Mouse (Mus musculus) splenic B cell, adult 2 months (primary cell): ENCODE measurements at regions not wholly inside any gene's neighbourhood (a gene's known extent, or its start where the extent isn't known, plus 50 kb on each side); places are given as distances from the start of the nearest gene placed in this dataset.

Experiments used
- DNase-seq: peaks from one replicate; pipeline ENCODE4 v3.0.0-alpha.2; 2011; ENCODE audit warnings: low read depth, low spot score
- H3K27me3 ChIP-seq: 2 replicates; pipeline ENCODE4 v1.6.1; 2012; ENCODE audit warnings: mild to moderate bottlenecking, low read length, moderate library complexity, mixed read lengths; ENCODE audit not compliant: control insufficient read depth, poor library complexity, insufficient read depth, severe bottlenecking
- H3K36me3 ChIP-seq: 2 replicates; pipeline ENCODE4 v1.6.1; 2012; ENCODE audit warnings: mild to moderate bottlenecking, low read length, moderate library complexity, mixed read lengths; ENCODE audit not compliant: control insufficient read depth, poor library complexity, insufficient read depth, severe bottlenecking

- Histone ChIP-seq H3K27me3 (no peaks in the 10 kb centered on the region), H3K36me3 (no peaks in the 10 kb centered on the region)
- DNase-seq: no peak
Measured at GRCm38 (mm10) chr11:33061570-33061969, 85.6 kb downstream of the Fgf18 start.

DNA sequence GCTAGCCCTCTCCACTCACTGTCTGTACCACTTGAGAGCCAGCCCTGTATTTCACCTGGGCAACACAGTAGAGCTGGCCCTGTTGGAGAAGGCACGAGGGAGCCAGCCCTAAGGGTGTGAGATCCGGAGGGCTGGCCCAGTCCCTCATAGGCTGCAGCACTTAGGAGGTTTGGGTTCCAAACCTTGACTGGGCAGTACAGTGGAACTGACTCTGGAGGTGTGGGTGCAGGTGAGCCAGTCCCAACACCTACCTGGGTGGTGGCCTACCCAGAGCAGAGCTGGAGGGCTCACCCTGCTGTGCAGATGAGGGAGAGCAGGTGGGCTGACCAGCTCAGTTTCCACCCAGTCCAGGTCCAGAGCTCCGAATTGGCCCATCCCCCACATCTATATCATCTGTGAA lies 86.8 kb downstream of the Fgf18 start:
- no peaks in the 10 kb centered on the region for H3K27me3 ChIP-seq
- no peak for DNase-seq
- H3K36me3 ChIP-seq: no peaks in the 10 kb centered on the region

- no peaks in the 10 kb centered on the region for H3K27me3 ChIP-seq
- no peak for DNase-seq
- no peaks in the 10 kb centered on the region for H3K36me3 ChIP-seq
Measured at GRCm38 (mm10) chr11:33050216-33050615, 97.0 kb downstream of the Fgf18 start.

- Histone ChIP-seq H3K27me3 (no peaks in the 10 kb centered on the region), H3K36me3 (no peaks in the 10 kb centered on the region)
- no peak for DNase-seq
Measured at GRCm38 (mm10) chr11:33039854-33040792, 107.1 kb downstream of the Fgf18 start.

- Histone ChIP-seq H3K27me3 (no peaks in the 10 kb centered on the region), H3K36me3 (no peaks in the 10 kb centered on the region)
- DNase-seq: no peak
Measured at GRCm38 (mm10) chr11:33036367-33036766, 110.8 kb downstream of the Fgf18 start.

DNA sequence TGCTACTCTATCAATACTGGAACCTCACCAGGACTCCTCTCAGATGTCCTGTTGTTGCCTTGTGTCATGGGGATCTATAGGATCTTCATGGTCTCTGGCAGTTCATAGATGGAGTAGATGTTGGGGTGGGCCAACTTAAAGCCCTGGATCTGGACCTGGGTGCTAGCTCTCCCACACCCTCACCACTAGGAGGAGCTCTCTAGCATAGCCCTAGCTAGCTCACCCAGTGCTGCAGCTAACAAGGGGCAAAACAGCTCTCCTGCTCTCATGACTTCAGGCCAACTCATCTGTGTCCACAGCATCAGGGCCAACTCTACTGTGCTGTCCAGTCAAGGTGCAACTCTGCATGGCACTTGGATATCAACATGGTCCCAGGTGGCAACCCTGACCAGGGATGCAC lies 118.3 kb downstream of the Fgf18 start:
- no peaks in the 10 kb centered on the region for H3K36me3 ChIP-seq
- DNase-seq: peak; percentile 46
- no peaks in the 10 kb centered on the region for H3K27me3 ChIP-seq

- no peaks in the 10 kb centered on the region for H3K36me3 ChIP-seq
- H3K27me3 ChIP-seq: no peaks in the 10 kb centered on the region
- DNase-seq: no peak
Measured at GRCm38 (mm10) chr11:33027121-33027520, 120.1 kb downstream of the Fgf18 start.

GRCm38 (mm10) chr11:33013229-33014185 lies 133.7 kb downstream of the Fgf18 start:
- no peaks in the 10 kb centered on the region for H3K27me3 ChIP-seq
- no peaks in the 10 kb centered on the region for H3K36me3 ChIP-seq
- DNase-seq: no peak

- H3K27me3 ChIP-seq: no peaks in the 10 kb centered on the region
- no peak for DNase-seq
- H3K36me3 ChIP-seq: no peaks in the 10 kb centered on the region
Measured at GRCm38 (mm10) chr11:33012384-33013160, 134.6 kb downstream of the Fgf18 start.

DNA sequence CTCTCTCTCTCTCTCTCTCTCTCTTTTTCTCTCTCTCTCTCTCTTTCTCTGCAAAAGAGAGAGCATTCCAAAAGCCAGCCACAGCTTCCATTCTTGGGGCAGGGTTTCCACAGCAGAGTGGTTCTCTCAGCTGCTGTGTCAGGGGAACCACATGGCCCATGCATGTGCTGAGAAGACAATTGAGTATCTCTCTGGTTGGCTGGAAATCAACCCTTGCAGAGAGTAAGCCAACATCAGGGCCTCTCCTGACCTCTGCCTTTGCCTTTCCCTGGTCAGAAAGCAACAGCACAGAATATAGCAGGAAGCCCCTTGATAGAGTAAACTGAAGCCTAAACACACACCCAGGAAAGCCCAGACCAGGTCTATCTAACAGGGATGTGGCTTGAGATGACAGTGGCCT lies 138.6 kb downstream of the Fgf18 start:
- DNase-seq: no peak
- Histone ChIP-seq H3K27me3 (no peaks in the 10 kb centered on the region), H3K36me3 (no peaks in the 10 kb centered on the region)

GRCm38 (mm10) chr11:33007826-33008530 lies 139.2 kb downstream of the Fgf18 start:
- no peak for DNase-seq
- no peaks in the 10 kb centered on the region for H3K27me3 ChIP-seq
- no peaks in the 10 kb centered on the region for H3K36me3 ChIP-seq

- Histone ChIP-seq H3K36me3 (no peaks in the 10 kb centered on the region), H3K27me3 (no peaks in the 10 kb centered on the region)
- no peak for DNase-seq
Measured at GRCm38 (mm10) chr11:33007366-33007765, 139.8 kb downstream of the Fgf18 start.

GRCm38 (mm10) chr11:33005183-33005582 lies 142.0 kb downstream of the Fgf18 start:
- no peak for DNase-seq
- no peaks in the 10 kb centered on the region for H3K27me3 ChIP-seq

GRCm38 (mm10) chr11:33004603-33005002 lies 142.6 kb downstream of the Fgf18 start:
- no peak for DNase-seq
- Histone ChIP-seq H3K36me3 (no peaks in the 10 kb centered on the region), H3K27me3 (no peaks in the 10 kb centered on the region)

More at GRCm38 (mm10) chr11:33005183-33005582, 142.0 kb downstream of the Fgf18 start:
- H3K36me3 ChIP-seq: no peaks in the 10 kb centered on the region
